Mouse (Mus musculus) CH12F3 (cell line): ENCODE results near the gene Eva1b.

Source experiments
- in situ Hi-C: fragments of 300-500 bp; cut with MboI; formaldehyde crosslinking; loops from 2 replicates; pipeline ENCODE4 v1.14.3; 2020; ENCODE audit warnings: low sequenced_read_pairs

Gene Eva1b

DNA sequence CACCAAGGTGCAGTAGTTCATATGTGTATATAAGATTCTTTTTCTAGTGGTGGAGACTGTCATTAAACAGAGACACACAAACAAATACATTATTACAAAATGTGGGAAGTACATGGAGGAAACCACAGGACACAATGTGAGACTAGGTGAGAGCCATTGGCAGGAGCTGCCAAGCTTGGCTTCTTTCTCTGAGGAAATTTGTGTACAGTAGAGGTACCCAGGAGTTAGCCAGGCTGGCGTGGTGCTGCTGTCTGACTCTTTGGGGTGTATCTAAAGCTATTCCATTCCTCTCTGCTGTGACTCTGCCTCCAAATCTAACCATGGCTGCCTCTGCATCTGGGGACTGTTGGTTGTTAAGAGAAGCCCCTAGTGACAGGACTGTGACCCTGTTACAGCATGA lies 28.5 kb upstream of the Eva1b start:
- in situ Hi-C loops, result no loop called here

DNA sequence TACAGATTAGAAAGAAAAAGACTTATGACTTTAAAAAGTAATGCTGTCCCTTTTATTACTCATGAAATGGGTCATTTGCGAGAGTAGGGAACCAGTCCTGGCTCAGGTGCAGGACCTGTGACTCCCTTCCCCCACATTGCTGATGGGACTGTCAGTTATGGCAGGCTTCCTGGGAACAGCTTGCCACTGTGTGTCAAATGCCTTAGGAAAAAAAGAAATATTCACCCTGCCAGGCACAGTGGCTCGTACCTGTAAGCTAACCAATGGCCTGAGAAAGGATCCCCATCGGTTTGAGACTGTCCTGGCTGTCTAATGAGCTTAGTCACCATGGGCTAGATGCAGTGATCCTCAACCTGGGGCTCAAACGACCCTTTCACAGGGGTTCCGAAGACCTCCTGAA lies 27.5 kb upstream of the Eva1b start:
- in situ Hi-C loops, result no loop called here

DNA sequence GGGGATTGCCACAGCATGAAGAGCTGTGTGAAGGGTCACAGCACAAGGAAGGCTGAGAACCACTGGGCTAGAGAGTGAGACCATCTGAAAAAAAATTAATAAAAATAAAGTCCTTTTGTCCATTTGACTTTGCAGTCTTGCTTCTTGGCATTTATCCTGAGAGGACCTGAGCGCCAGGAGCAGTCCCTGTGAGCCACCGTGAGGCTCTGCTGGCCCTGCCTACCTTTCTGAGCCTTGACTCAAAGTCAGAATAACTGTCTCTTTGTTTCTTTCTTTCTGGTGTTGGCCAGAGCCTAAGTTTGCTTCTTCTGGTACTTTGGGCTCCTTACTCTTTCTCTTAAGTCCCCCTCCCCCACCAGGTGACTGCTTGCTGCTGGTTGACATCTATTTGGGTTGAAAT lies 27.0 kb upstream of the Eva1b start:
- in situ Hi-C loops, result no loop called here

DNA sequence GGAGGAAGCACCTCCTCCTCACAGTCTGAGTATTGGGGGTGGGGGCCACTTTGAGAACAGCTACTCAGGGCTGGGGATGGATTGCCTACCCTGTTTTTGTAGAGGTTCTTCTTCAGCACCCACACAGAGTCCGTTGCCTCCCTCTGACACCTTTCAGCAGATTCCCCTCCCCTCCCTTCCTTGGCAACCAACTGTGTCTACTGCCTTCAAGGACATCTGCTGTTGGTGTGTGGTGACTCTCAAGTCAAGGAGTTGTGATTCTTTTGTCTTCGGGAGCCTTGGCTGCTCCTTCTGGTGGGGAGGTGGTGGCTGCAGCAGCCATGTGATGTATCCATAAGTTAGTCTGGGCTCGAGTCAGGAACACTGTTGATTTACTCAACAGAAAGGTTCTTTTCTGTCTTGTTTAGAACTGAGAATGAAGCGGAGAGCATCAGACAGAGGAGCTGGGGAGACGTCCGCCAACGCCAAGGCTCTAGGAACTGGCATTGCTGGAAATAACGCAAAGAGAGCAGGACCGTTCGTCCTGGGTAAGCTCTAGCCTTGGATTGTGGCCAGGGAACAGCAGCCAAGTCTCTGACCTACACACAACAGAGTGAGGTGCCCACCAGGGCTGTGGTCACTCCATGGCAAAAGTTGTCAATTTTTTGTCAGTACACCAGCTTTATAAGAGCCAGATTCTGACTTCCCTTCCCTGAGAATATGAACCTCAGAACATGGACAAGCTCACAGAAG lies 24.1 kb upstream of the Eva1b start:
- in situ Hi-C loops, result no loop called here

DNA sequence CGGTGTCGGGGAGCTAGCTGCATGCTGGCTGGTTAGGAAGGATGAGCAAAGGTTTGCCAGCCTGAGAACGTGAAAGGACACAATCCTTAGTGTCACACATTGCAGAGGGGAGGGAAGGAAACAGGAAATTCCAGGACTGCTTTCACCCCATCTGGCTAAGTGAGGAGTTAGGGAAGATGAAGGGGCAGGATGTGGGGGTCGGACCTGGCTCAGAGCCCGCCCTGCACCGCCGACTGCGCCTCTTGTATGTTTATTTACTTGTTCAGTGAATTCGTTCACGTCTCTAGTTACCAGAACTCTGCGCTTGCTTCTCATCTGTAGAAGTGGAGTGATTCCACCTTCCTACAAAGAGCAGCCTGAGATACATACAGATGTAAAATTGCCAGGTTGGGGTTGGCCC lies 17.0 kb upstream of the Eva1b start:
- in situ Hi-C loops, result no loop called here

DNA sequence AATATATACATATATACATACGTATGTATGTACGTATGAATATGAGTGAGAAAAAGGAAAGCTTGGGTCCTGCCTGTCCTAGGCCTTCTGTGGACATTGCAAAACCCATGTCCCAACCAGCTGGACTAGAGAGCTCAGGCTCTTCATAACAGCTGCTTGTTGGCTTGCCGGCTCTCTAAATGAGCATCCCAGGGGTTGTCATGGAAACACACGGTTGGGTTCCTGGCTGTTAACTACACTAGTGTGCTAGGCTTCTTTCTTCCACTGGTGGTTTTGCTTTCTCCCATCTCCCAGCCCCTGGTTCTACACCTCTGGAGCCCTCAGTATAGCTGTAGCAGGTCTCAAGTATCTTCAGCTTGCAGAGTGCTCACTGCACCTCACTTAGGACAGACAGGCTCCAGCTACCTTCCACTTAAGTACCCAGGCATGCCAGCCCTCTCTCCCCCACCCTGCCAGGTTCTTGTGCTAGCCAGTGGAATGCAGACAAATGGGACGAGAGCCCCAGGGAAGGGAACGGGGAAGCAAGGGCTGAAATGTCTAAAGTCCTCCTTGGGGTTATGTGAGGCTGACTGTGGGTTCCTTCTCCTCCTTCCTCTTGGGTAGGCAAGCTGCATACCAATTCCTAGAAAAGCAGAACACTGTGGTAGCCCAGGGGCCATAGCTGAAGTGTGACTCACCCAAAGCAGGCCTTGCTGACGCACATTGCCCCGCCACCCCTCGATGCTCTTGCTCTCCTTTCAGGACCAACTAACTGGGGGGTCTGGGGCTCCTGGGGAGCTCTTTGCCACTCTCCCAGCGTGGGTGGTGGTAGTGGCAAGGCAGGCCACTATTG lies 16.0 kb upstream of the Eva1b start:
- in situ Hi-C loops, result no loop called here

DNA sequence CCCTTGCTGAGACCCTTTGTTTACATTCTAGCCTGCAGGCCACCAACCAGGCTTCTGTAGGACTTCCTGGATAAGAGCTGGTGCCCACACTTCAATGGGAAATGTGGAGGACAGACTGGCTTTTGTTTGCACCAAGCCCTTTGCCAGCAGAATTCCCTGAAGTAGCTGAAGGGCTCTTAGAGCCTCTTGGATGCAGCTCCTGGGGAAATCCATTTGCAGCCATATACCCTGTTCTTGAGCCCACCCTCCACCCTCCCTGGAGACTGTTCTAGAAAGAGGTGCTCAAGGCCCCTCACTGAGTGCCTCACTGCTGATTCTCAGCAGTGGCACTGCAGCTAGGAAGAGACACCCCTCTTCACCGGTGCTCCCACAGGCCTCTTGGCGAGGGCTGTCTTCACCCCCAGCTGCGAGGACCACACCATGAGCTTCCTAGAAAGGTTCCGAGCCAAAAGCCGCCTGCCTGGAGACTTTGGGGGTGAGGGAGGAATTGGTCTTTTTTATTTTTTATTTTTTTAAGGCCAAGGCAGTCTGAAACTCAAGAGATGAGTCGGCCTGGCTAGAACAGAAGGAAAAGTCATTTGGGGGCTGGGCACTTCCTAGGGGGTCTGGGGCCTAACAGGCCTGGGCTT lies 14.8 kb upstream of the Eva1b start:
- in situ Hi-C loops, result no loop called here

DNA sequence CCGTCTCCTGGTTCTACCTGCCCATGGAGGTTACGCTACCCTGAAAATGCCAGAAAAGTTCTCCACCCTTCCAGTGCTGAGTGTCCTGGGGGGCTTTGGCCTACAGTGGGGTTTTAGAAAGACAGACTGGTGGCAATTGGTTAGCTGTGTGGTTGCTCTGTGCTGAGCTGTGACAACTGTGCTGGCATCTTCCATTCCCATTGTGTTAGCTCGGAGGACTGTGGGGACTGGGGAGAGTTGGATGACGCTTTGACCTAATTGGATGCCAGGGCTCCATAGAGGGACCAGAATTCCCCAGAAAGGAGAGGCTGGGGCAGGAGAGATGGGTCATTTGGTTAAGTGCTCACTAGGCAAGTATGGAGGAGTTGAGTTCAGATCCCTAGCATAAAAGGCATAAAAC lies 13.3 kb upstream of the Eva1b start:
- in situ Hi-C loops, result no loop called here

DNA sequence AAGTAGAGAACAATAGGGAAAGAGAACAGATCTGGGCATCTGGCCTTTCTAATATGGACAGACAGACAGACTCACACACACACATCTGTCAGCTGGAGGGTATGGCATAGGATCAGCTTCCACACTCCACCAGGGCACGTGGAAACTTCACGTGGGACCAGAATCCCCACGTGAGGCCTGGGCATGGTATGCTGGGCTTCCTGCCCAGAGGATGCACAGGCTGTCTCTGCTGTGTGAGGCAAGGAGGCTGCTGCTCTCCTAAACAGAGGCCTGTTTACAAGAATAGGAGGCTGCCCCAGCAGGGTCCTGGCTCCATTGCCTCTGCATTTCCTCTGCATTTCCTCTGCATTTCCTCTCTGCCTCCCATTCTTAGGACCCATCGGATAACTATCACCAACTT lies 12.9 kb upstream of the Eva1b start:
- in situ Hi-C loops, result no loop called here

DNA sequence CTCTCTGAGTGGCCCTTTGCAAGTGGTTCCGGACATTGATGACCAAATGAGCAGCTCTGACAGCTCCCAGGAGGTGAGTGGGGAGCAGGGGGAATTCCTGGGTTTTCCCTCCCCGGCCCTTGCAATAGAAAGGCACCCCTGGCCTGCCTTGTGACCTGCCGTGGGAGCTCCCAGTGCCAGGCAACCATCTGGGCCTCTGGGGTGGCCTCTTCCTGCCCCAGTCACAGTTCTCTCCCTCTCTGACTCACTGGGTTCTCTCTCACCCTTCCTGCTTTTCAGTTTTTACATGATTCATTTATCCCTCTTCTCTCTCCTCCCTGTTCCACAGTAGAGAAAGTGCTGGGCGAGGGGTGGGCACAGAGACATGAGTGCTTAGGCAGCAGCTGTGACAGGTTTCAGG lies 9.8 kb upstream of the Eva1b start:
- in situ Hi-C loops, result no loop called here

DNA sequence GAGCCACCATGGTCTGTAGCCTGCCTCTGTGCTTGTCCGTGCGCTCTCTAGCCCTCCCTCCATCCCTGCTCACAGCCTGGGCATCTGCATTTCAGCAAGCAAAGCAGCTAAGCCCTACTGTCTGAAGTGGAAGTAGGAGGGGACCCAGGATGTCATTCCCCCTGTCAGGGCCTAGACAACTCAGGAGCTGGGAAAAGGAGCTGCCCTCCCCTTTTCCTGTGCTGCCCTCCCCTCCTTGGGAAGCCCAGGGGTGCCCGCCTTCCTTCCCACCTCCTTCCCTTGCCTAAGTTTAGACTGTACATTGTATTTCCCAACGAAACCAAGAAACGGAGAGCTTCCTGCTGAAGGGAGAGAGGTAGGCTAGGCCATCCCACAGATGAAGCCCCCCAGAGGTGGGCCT lies 6.5 kb upstream of the Eva1b start:
- in situ Hi-C loops, result no loop called here

DNA sequence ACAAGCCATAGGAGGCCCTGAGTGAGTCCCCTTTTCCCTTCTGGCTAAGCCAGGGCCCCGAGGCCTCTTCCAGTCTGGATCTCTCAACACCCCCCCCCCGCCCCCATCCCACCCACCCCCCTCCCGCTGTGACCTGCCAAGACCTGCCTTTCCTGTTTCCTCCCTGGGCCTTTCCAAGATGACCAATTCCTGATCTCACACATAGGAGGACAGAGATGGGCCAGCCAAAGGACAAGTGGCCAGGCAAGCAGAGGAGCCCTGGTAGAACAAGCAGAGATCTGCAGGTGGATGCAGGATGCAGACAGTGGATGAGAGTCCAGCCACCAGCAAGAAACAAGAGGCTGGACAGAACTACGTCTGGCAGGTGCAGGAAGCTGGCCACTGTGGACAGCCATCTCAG lies 2.1 kb upstream of the Eva1b start:
- in situ Hi-C loops, result no loop called here

DNA sequence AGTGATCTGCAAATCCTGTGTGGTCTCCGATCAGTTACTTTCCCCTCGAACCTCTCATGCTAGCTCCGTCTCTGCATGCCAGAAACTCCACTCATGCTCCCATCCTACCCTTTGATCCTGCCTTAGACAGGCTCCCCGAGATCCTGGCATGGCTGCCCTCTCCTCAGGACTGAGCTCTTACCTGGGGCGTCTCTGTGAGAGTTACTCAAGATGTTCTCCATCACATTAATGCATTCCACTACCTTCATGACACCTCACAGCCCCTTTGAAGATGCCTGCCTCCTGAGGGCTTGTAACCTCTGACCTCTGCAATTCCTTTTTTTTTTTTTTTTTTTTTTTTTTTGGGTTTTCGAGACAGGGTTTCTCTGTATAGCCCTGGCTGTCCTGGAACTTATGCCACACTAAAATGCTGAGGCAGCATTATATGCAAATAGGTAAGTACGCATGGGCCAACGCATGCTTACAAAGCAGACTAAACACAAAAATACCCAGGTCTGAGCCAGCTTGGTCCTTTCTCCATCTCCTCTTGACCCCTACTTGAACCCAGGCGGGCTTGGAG lies 491 bp upstream of the Eva1b start:
- in situ Hi-C loops, result no loop called here

DNA sequence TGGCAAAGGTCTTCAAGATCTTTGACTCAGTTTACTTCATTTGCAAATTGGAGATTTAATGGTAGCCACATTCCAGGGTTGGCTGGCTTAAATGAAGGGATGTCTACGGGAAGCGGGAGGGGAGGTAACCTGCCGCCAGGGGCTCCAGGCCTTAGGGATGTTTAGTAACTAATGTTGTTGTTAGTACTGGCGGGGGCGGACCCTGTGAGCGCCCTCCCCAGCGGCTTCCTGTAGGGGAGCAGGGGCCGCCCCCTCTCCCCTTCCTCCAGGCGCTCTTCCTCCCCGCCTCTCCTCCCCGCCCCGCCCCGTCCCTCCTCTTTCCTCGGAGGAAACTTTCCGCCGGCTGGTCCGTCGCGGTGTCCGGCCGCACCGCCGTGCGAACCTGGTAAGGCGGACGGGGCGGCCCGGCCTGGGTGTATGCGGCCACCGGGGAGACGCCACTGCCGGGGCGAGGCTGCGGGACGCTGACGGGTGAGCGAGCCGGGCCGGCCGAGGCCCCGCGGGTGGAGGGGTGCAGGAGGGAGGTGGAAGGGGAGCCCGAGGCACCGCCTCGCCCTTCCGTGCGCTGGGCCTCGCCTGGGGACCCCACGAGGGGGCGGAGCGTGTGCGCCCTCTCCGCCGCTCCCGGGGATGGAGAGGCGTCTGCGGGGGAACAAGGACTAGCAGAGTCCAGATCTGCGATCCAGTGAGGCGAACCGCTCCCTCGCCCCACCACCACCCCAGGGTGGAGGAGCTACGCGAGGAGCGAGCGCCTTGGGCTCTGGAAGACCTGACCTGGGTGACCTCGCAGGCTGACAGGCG lies 817 bp downstream of the Eva1b start:
- in situ Hi-C loops, result no loop called here

DNA sequence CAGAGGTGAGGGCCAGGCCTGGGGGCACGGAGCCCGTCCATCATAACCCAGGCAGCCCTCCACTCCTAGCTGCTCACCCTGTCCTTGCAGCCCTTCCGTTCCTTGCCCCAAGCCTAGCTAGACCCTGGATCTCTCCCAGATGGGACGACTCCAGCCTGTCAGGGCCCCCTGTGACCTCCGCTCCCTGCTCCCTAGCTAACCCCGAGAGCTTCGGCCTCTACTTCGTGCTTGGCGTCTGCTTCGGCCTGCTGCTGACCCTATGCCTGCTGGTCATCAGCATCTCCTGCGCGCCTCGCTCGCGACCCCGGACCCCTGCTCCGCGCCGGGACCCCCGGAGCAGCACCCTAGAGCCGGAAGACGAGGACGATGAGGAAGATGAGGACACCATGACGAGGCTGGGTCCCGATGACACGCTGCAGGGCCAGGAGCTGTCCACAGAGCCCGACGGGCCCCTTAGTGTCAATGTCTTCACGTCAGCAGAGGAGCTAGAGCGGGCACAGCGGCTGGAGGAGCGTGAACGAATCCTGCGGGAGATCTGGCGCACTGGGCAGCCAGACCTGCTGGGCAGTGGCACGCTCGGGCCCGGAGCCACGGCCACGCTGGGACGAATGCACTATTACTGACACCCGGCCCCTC lies 1.6 kb downstream of the Eva1b start:
- in situ Hi-C loops, result no loop called here

DNA sequence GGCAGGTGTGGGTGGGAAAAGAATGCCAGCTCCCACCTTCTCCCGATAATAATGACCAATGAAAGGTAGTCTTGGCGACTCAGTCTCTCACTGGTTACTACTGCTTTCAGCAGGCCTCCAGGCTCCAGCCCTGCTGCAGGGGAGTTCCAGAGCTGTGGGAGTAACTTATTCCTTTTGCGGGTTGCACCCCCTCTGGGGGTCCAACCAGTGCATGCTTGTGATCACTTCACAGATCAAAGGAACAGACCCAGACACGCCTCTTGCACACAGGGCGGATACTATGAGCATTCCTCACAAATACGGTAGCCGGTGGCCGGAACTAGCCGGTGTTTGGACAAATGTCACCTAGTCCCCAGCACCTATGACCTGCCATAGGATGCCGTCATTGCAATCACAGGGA lies 2.3 kb downstream of the Eva1b start:
- in situ Hi-C loops, result no loop called here

DNA sequence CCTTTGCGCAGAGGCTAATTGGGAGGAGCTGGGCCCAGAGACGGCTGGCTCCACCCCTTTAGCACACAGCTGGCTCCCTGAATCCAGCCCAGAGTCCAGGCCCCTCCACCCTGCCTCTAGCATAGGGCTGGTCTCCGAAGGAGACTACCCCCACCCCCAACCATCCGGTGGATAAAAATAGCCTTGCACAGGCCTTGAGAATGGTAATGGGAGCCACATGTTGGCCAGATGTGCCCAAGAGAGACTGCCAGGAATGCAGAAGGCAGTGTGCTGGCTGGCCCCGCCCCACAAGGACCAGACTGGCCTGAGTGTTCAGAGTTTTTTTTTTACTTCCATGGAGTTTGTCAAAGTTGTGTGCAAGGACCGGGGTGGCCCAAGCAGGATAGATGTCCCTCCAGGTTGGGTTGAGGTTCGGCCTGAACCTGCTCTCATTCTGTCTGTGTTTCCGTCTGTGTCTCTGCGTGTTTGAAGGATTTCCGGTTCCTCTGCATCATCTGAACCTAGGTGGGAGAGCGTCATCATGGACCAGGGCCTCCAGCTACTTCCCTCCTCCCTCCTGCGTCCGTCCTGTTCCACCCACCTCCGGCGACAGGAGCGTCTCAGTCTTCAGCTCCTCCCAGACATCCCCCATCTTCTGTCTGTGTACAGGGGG lies 2.9 kb downstream of the Eva1b start:
- in situ Hi-C loops, result no loop called here

DNA sequence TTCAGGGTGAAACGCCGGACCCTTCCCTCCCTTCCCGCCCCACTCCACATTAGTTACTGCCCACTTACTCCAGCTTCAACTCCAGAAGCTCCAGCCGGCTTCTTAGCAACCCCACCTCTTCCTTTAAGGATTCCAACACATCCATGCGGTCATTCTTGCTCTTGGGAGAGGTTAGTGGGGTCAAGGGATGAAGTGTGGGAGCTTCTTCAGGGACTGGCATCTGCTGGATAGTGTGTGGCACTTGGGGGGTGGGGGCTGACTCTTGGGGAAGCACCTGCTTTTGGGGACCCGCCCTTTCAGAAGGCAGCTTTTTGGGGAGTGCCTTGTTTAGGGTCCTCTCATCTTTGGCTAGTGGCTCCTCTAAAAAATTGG lies 3.4 kb downstream of the Eva1b start:
- in situ Hi-C loops, result no loop called here

DNA sequence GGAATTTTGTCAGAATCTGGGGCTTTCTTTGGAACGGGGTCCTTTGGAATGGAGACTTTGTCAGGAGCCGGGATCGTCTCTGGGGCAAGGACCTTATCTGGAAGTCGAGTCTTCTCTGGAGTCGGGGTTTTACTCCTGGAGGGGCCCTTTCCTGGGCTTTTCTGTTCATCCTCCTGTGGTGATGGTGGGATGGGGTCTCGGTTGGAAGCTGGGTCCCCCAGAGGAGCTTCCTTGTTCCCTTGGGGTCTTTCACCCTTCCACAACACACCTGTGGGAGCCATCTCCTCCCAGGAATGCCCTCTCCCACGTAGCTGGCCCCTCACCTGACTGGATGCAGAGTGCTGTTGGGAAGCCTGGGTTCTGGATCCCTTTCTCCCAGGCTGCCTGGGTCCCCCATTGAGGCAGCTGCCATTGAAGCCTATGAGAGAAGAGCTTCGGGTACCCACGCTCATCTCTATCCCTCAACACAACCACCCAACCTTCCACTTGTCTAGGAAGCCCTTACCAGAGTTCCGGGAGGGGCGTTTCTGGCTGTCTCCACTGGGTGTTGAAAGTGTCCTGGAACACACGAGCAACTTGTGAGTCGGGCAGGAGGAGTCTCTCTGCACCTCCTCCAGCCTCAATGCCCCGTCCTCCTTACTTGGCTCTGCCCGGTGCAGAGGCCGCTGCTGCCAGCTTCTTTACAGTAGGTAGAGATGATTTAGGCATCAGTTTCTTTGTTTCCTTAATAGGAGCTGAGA lies 4.3 kb downstream of the Eva1b start:
- in situ Hi-C loops, result no loop called here
